ENCODE assay signal across 8 mouse cellular contexts in the genomic region with DNA sequence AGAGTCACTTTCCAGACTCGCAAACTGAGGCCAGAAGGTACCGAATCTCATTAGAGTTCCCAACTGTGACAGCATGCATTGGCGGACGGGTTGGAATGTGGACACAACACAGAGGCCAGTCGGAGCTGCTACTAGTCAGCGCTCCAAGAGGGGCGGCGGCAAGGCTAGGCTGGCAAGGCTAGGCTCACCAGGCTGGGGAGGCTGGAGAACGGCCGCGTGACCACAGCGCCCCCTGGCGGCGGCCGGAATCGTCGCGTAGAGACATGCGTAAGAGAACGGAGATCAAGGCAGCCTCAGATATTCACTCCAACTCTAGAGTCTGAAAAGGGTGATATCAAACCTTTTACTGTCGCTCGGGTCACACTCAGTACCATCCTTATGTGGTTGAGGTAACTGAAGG.
DNase-seq lines count a peak whose midpoint lies in the region; ATAC-seq lines count a peak whose summit lies in the region.

No protein-coding gene starts in this region.

- WGBS in hindbrain, embryonic 16.5 days, result 1% methylated on average over 22 of the region's 22 CpGs

- peak; percentile 89 for DNase-seq in adipocyte (ENCODE audit: low spot score)
- peak; percentile 46 to 51 for DNase-seq in gastrocnemius, adult 8-10 months (ENCODE audit: low spot score in 2 of 2)
- DNase-seq in left cerebral cortex, adult 11 months (ENCODE audit: low spot score), result peak; percentile 61
- peak; percentile 84 to 89 for DNase-seq in lung, postnatal 4 days
- DNase-seq in right cerebral cortex, adult 2 months (ENCODE audit: low spot score in 2 of 2), result peak; percentile 86
- DNase-seq in urinary bladder, postnatal 10 days (ENCODE audit: low spot score), result peak; percentile 39

- peak overlapping the region; percentile 38 for H3K4me2 ChIP-seq in hindbrain, embryonic 16.5 days (ENCODE audit: low read length)

- H3K9ac ChIP-seq in hindbrain, embryonic 16.5 days (ENCODE audit: low read depth, low read length), result no peak overlapping the region

- H3K27ac ChIP-seq in hindbrain, embryonic 16.5 days (ENCODE audit: low read depth, low read length), result no peak overlapping the region

- H3K36me3 ChIP-seq in hindbrain, embryonic 16.5 days (ENCODE audit: control insufficient read depth, insufficient read depth, low read length), result no peaks in the 10 kb centered on the region

- no peaks in the 10 kb centered on the region; the same call in 1 of the 2 replicates for H3K9me3 ChIP-seq in hindbrain, embryonic 16.5 days (ENCODE audit: control insufficient read depth, low read length)

- H3K4me1 ChIP-seq in hindbrain, embryonic 16.5 days (ENCODE audit: control insufficient read depth, insufficient read depth, low read depth, low read length), result no peaks in the 10 kb centered on the region

- no peaks in the 10 kb centered on the region for H3K27me3 ChIP-seq in hindbrain, embryonic 16.5 days (replicated peaks; ENCODE audit: control insufficient read depth, insufficient read depth, low read length)

- peak; percentile 90 for ATAC-seq in common myeloid progenitor, adult 5-6 weeks (replicated peaks; ENCODE audit: low read depth, poor library complexity, severe bottlenecking)
- ATAC-seq in hindbrain, embryonic 16.5 days, result peak; percentile 95

- H3K4me3 ChIP-seq in hindbrain, embryonic 16.5 days (ENCODE audit: low read length), result no peak overlapping the region

Comparison
In these comparisons a context has a peak if more than half of its experiments do, and no peak if none do; other contexts are left out.
1. DNase-seq: peak in every context shown above with its lines; median percentile 89 in adipocyte; 86 in lung, postnatal 4 days; 86 in right cerebral cortex, adult 2 months; 61 in left cerebral cortex, adult 11 months; 48 in gastrocnemius, adult 8-10 months; 39 in urinary bladder, postnatal 10 days.